Mouse (Mus musculus) G1E (cell line): ENCODE measurements around the gene Slc17a6. TPM values are rescaled to one million over a fixed set of nuclear protein-coding genes. Genes with fewer than 3 reads are reported as not detected.

Experiments used
- ATAC-seq: 2 replicates; pipeline ENCODE4 v1.8.0; 2016; ENCODE audit warnings: mild to moderate bottlenecking; ENCODE audit not compliant: insufficient number of reproducible peaks, poor library complexity, low FRiP score, severe bottlenecking; ENCODE audit errors: extremely low read depth
- DNase-seq: peaks from one replicate; pipeline ENCODE4 v3.0.0; 2012; ENCODE audit warnings: low spot score
- H3K27me3 ChIP-seq: 2 replicates; pipeline ENCODE4 v1.6.1; 2012; ENCODE audit warnings: mild to moderate bottlenecking, low read length, inconsistent platforms; ENCODE audit not compliant: insufficient read depth
- H3K36me3 ChIP-seq: replicated peaks from 2 replicates; pipeline ENCODE3; 2012; ENCODE audit warnings: mild to moderate bottlenecking, inconsistent platforms
- H3K4me1 ChIP-seq: 2 replicates; pipeline ENCODE4 v1.6.1; 2012; ENCODE audit warnings: low read depth, low read length, inconsistent platforms, mixed read lengths; ENCODE audit not compliant: insufficient read depth
- H3K4me3 ChIP-seq: 2 replicates; pipeline ENCODE4 v1.5.1; 2012; ENCODE audit warnings: low read depth, mild to moderate bottlenecking, inconsistent platforms, low read length, moderate library complexity, mixed read lengths
- H3K9me3 ChIP-seq: replicated peaks from 2 replicates; pipeline ENCODE4 v1.6.1; 2012; ENCODE audit warnings: inconsistent platforms
- CTCF ChIP-seq: IDR thresholded peaks from 2 replicates; pipeline ENCODE4 v1.5.1; 2012; ENCODE audit warnings: low read depth, low read length, inconsistent platforms, mixed read lengths
- GATA1 ChIP-seq: IDR thresholded peaks from 2 replicates; pipeline ENCODE4 v1.6.1; 2012; ENCODE audit warnings: borderline replicate concordance, low read length, inconsistent platforms, mixed read lengths
- GATA2 ChIP-seq: IDR thresholded peaks from 2 replicates; pipeline ENCODE4 v1.6.1; 2012; ENCODE audit warnings: low read depth, low read length, inconsistent platforms, borderline replicate concordance
- POLR2AphosphoS5 ChIP-seq: IDR thresholded peaks from 2 replicates; pipeline ENCODE4 v1.6.1; 2012; ENCODE audit warnings: low read depth, low read length, inconsistent platforms; ENCODE audit not compliant: insufficient replicate concordance
- TAL1 ChIP-seq: conservative IDR thresholded peaks from 2 replicates; pipeline ENCODE4 v1.6.1; 2012; ENCODE audit warnings: low read depth, low read length, inconsistent platforms, mixed read lengths
- polyA plus RNA-seq: library from polyadenylated mRNA; stranded (reverse); fragments of >175 nt; gene quantifications from 2 replicates; pipeline ENCODE4 v1.2.3, GENCODE M21; 2012
- total RNA-seq, 2 experiments: library from RNA; stranded (forward) in 1 of 2; stranded (reverse) in 1 of 2; fragments of 200-1000 nt in 1 of 2; fragments of >200 nt in 1 of 2; fragmentation: Nextera tagmentation in 1 of 2; gene quantifications; 2 replicates each; pipeline ENCODE4 v1.2.3; 2014 to 2017

Gene Slc17a6
- total and polyA plus RNA-seq, 3 experiments, result 0.16 TPM; not detected in 2

- H3K27me3 ChIP-seq, result peaks cover 6% of the 10 kb centered on the region; the same call in 1 of the 2 replicates
- no peak for TF ChIP-seq GATA2
- no peak for TF ChIP-seq GATA1
- no peak for TF ChIP-seq TAL1
- TF ChIP-seq CTCF, result no peak
- no peak for TF ChIP-seq POLR2AphosphoS5
- ATAC-seq, result no peak
- H3K36me3 ChIP-seq, result no peaks in the 10 kb centered on the region
- DNase-seq, result no peak
- peaks cover 10% of the 10 kb centered on the region for H3K9me3 ChIP-seq
- no peak overlapping the region for H3K4me3 ChIP-seq
- H3K4me1 ChIP-seq, result no peaks in the 10 kb centered on the region
These were observed 390 bp downstream of the Slc17a6 start for GRCm38 (mm10) chr7:51622196-51622595.

- Histone ChIP-seq H3K27me3 (peaks cover 8% of the 10 kb centered on the region; the same call in 1 of the 2 replicates), H3K4me3 (no peak overlapping the region), H3K36me3 (no peaks in the 10 kb centered on the region), H3K4me1 (no peaks in the 10 kb centered on the region), H3K9me3 (peaks cover 13% of the 10 kb centered on the region)
- ATAC-seq (no peak), DNase-seq (no peak)
- TF ChIP-seq POLR2AphosphoS5, result no peak
These were observed 860 bp downstream of the Slc17a6 start for GRCm38 (mm10) chr7:51622666-51623065.

- Histone ChIP-seq H3K9me3 (peaks cover 13% of the 10 kb centered on the region), H3K4me1 (no peaks in the 10 kb centered on the region), H3K27me3 (peaks cover 8% of the 10 kb centered on the region; the same call in 1 of the 2 replicates), H3K36me3 (no peaks in the 10 kb centered on the region), H3K4me3 (no peak overlapping the region)
- TF ChIP-seq POLR2AphosphoS5, result no peak
- no peak for TF ChIP-seq CTCF
- TF ChIP-seq GATA1, result no peak
- no peak for TF ChIP-seq GATA2
- no peak for TF ChIP-seq TAL1
- no peak for ATAC-seq
- no peak for DNase-seq
These were observed 2.6 kb downstream of the Slc17a6 start for GRCm38 (mm10) chr7:51624336-51624897.

GRCm38 (mm10) chr7:51625161-51625560, 3.4 kb downstream of the Slc17a6 start:
- H3K27me3 ChIP-seq, result peaks cover 8% of the 10 kb centered on the region; the same call in 1 of the 2 replicates

GRCm38 (mm10) chr7:51625591-51626255, 3.9 kb downstream of the Slc17a6 start:
- DNase-seq (no peak), ATAC-seq (no peak)
- Histone ChIP-seq H3K9me3 (peaks cover 13% of the 10 kb centered on the region), H3K36me3 (no peaks in the 10 kb centered on the region), H3K27me3 (peaks cover 8% of the 10 kb centered on the region; the same call in 1 of the 2 replicates), H3K4me1 (no peaks in the 10 kb centered on the region), H3K4me3 (no peak overlapping the region)
- TF ChIP-seq GATA2, result no peak
- TF ChIP-seq POLR2AphosphoS5, result no peak
- TF ChIP-seq CTCF, result no peak
- TF ChIP-seq TAL1, result no peak

More at GRCm38 (mm10) chr7:51625161-51625560, 3.4 kb downstream of the Slc17a6 start:
- DNase-seq, result no peak
- TF ChIP-seq GATA2 (no peak), TAL1 (no peak), GATA1 (no peak), CTCF (no peak), POLR2AphosphoS5 (no peak)
- Histone ChIP-seq H3K4me1 (no peaks in the 10 kb centered on the region), H3K9me3 (peaks cover 13% of the 10 kb centered on the region), H3K36me3 (no peaks in the 10 kb centered on the region), H3K4me3 (no peak overlapping the region)
- ATAC-seq, result no peak

GRCm38 (mm10) chr7:51626451-51627000, 4.7 kb downstream of the Slc17a6 start:
- Histone ChIP-seq H3K36me3 (no peaks in the 10 kb centered on the region), H3K9me3 (peaks cover 12% of the 10 kb centered on the region), H3K27me3 (peaks cover 8% of the 10 kb centered on the region; the same call in 1 of the 2 replicates), H3K4me1 (no peaks in the 10 kb centered on the region), H3K4me3 (no peak overlapping the region)
- TF ChIP-seq POLR2AphosphoS5, result no peak
- DNase-seq, result no peak
- no peak for ATAC-seq
